Mouse (Mus musculus) heart, adult 18-20 months (tissue): ENCODE data around the gene Serinc4. TPM values are rescaled to one million over a fixed set of nuclear protein-coding genes. Genes with fewer than 3 reads are reported as not detected.
"Not testable (repeated sequence)": the region's sequence is repeated elsewhere in the genome, so short reads cannot be mapped to it uniquely, and the experiment has no call there.

Experiments used
- DNase-seq, 2 experiments: peaks; one replicate each; pipeline ENCODE4 v3.0.0; 2021 to 2022; ENCODE audit warnings: mixed read lengths in 1 of 2
- long read RNA-seq, 2 experiments: library from polyadenylated mRNA; stranded (forward); transcript quantifications; one replicate each; pipeline ENCODE4 v2.0.0; 2021
- total RNA-seq, 2 experiments: library from RNA; stranded (reverse); gene quantifications; 2 replicates each; pipeline ENCODE4 v1.2.3; 2021

Serinc4 gene
- not detected for total RNA-seq
- long read RNA-seq, experiment 1: 0 reads
- long read RNA-seq, experiment 2: 0 reads

DNA sequence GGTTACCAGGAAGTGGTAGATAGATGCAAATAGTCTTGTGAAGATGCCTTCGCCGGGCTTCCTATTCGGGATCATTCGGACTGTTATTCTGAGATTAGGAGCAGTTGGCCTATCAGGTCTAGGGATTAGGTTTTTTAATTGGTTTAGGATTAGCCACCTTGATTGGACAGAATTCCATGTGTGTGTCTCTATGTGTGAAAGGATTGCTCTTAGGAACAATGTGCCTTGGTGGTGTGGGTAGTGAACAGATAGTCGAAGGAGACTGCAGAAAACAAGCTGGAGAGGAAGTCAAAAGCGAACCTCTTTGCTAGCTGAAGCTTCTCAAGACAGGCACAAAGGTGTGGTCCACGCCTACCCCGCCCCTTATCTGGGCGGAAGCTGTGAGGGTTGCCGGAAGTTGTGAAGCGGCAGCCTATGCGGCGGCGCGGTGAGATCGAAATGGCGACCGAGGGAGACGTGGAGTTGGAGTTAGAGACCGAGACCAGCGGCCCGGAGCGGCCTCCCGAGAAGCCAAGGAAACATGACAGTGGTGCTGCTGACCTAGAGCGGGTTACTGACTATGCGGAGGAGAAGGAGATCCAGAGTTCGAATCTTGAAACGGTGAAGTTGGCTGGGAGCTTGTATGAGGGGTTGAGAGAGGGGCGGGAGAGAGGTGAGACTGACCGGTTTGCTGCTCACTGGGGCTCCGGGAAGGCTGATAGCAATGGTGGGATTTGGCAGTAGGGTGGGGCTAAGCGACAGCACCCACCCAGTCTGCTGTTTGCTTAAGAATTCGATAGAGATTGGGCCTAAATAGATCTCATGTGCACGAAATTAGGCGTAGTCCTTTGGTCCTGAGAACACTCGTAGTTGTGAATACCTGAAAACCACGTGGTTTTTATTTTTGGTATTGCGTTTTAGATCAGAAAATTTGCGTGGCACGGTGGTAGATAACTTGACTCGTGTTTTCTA, at the start of gene Serinc4:
TSS of gene Serinc4 (minus strand) at position 90 of the 951 bp plus-strand sequence.
- peak; percentile 88 to 89 for DNase-seq

DNA sequence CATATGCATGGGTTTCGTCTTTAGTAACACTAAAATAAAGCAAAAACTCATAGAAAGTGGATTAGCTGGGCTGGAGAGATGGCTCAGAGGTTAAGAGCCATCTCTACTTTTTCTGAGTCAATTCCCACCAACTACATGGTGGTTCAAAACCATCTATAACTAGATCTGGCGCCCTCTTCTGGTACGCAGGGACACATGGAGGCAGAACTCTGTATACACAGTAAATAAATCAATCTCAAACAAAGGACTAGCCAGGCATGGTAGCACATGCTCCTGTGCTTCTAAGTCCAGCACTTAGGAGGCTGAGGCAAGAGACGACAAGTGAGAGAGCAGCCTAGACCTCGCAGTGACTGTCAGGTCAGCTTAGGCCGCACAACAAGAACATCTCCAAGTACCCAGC, 45.0 kb upstream of the Serinc4 start:
- not testable (repeated sequence) for DNase-seq

DNA sequence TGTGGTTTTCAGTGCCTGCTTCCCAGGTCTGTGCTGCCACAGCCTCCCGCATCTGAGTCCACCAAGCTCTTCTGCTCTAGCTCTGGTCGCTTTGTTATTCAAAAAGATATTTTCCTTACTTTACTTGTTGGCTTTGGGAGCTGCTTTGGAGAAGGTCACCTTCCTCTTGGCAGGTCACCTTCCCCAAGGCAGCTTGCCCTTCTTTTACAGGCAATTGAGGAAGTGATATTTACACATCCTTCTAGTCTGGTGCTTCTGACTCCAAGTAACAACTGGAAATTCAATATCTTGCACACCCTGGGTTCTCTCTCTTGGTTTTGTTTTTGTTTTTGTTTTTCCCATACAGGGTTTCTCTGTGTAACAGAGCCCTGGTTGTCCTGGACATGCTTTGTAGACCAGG, 27.8 kb upstream of the Serinc4 start:
- DNase-seq: not testable (repeated sequence)

DNA sequence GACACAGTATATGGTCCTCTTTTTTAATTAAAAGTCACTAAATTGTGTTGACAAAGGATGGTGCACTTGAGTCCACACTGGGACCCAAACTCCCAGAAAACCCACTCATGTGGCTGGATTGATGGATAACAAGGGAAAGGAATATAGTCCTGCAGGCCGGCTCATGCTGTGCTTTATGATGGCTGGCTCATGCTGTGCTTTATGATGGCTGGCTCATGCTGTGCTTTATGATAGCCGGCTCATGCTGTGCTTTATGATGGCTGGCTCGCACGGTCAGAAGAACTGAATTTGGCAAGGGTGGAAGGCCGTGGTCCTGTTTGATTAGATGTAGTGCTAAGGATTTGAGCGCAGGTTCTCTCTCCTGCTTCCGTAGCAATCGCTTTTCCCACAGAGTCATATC, 27.0 kb upstream of the Serinc4 start:
- no peak for DNase-seq

DNA sequence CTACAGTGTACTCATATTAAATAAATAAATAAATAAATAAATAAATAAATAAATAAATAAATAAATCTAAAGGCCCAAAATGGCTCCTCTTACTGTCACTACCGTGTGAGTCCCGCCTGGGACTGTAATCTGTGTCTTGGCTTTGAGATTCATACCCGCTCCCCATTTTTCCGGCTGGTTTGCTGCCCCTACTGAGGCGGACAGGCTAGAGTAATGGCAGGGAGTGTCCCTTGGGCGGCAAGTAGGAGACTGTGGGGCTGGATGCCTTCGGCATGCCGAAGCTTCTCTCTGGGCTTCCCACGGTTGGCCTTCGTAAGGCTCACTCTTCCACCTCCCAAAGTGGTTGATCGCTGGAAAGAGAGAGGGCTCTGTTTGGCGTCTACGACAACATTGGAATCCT, 24.3 kb upstream of the Serinc4 start:
- not testable (repeated sequence) for DNase-seq

DNA sequence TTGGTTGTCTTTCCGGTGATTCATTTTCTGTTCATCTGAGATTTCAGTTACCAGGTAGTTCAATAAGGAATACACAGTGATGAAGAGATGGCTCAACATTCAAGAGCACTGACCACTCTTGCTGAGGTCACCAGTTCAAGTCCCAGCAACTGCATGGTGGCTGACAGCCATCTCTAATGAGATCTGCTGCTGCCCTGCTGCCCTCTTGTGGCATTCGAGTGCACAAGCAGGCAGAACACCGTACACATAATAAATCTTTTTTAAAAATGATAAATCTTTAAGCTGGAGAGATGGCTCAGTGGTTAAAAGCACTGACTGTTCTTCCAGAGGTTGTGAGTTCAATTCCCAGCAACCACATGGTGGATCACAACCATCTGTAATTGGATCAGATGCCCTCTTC, 23.9 kb upstream of the Serinc4 start:
- peak; percentile 14 to 35 for DNase-seq

DNA sequence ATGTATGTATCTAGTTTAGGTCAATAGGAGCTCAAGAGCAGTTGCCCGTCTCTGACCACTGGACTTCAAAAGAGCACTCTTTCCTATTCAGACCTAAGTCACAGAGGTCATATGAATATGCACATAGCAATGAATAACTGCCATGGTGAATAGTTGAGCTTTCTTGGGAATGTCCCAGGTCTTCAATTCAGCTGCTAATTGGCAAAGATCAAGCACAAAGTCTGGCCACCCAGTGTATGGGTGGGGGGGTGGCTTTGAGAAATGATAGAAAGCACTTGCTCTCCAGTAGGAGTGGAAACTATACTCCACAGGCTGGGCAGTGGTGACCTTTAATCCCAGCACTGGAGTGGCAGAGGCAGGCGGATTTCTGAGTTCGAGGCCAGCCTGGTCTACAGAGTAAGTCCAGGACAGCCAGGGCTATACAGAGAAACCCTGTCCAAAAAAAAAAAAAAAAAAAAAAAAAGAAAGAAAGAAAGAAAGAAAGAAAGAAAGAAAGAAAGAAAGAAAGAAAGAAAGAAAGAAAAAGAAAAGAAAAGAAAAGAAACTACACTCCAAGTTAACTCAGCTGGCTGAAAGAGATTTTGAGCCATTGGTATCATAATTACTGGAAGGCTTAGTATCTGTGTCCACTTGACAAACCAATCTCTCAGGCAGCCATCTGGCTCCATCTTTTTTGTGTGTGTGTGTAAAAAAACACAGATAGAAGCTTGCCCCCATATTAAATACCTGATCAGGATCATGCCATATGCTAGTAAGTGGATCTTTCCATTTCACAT, 21.1 kb upstream of the Serinc4 start:
- DNase-seq: no peak

DNA sequence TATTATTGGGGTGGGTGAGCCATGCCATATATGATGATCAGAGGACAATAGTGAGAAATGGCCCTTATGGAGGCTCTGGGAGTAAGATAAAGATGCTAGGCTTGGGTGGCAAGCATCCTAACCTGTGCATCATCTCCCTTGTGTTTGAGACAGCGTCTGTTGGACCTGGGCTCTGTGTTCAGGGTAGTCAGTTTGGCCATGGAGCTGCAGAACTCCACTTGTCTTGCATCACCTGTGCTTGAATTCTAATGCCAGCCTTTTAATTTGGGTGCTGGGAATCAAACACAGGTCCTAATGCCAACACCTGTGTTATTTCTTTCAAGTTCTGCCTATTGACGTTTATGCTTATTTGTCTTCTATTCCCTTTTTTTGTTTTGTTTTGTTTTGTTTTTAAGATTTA, 18.7 kb upstream of the Serinc4 start:
- DNase-seq: not testable (repeated sequence)

DNA sequence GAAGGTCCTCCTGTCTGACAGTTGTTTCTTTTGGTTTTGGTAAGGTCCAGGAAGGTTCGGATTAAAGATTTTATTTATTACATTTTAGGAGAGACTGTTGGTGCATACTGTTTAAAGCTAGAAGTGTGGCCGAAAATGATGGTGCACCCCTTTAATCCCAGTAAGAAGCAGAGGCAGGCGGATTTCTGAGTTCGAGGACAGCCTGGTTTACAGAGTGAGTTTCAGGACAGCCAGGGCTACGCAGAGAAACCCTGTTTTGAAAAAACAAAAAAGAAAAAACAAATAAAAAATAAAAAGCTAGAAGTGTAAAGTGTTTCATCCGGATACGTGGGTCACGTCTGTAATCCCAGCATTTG, 17.6 kb upstream of the Serinc4 start:
- DNase-seq: no peak

DNA sequence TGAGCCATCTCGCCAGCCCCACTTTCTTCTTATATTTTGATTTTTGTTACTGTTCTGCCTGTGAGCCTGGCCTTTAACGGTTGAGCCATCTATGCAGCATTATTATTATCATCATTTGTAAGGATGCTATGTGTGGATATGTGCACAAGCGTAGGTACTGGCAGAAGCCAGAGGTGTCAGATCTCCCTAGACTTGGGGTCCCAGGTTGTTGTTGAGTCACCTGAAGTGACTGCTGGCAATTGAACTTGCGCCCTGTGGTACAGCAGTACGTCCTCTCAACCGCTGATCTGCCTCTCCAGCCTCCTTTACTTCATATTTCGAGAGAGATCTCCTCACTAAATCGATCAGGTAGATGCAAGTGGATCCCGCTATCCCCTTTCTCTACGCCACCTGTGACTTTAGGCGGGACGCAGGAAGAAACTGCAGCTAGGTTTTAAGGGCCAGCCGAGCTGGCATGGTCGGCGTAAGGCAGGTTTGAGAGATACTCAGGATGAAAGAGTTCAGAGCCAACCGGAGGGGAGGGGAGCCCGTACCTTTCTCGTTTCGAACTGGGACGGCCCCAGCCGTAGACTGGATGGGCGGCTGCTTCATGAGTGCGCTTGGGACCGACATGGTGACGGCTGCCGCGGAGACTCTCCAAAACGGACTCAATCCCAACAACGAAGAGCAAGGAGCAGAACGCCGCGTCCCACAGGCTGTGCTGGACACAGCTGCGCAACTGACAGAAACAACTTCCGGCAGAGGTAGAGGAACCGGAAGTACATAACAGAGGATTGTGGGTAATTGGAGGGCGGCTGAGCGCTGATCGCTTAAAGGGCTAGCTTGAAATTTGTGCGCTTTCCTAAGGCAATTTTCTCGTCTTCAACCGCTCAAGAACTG, 17.0 kb upstream of the Serinc4 start, which contains the start of gene Mfap1b:
TSS of gene Mfap1b (minus strand) at position 767 of the 879 bp plus-strand sequence.
- DNase-seq: peak; percentile 88 to 92

DNA sequence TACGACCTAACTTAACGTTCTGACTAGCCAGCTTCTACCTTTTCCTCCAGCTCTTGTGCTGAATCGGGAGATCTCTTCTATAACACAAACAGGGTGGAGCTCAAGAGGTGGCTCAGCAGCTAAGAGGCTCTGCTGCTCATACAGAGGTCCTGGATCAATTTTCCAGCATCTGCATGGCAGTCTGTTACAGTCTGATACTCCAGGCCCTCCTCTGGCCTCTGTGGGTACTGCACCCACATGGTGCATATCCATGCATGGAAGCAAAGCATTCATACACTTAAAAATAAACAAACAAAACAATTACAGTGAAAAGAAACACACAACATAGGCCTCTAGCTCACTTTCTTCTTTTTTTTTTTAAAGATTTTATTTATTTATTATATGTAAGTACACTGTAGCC, 16.2 kb upstream of the Serinc4 start:
- not testable (repeated sequence) for DNase-seq

DNA sequence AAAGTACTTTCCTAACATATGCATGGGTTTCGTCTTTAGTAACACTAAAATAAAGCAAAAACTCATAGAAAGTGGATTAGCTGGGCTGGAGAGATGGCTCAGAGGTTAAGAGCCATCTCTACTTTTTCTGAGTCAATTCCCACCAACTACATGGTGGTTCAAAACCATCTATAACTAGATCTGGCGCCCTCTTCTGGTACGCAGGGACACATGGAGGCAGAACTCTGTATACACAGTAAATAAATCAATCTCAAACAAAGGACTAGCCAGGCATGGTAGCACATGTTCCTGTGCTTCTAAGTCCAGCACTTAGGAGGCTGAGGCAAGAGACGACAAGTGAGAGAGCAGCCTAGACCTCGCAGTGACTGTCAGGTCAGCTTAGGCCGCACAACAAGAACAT, 12.4 kb upstream of the Serinc4 start:
- DNase-seq: not testable (repeated sequence)

DNA sequence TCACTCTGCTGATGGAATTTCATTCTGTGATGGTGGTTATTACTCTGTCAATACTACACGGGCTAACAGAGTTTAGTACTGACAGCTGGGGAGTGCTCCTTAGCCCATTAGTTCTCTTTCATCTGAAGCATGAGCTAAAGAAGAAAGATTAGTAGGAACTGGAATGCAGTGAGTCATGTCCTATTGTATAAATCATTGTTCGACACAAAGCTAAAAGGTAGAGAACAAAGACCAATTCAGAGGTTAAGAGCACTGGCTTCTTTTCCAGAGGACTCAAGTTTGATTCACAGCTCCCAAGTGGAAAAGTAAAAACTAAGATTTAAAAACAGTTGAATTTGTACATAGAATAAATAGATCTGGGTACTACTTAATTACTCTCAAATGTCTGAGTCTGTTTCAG, 3.5 kb upstream of the Serinc4 start:
- DNase-seq: no peak

DNA sequence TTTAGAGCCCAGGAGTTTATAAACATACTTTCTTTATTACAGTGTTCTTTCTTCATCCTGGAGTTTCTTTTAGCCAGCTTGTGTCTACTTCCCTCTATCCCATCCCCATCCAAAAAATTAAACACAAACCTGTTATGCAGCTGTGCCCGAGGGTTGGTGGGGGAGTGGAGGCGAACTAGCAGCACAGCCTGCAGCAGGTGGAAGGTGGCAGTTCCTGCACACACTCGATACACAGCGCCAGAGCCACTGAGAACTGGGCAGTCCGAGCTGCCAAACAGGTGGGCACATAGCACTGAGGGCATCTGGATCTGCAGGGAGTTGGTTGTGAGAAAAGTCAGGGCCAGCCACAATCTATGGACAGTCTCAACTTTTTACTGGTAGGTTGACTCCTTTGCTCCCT, 1.0 kb downstream of the Serinc4 start:
- no peak for DNase-seq

DNA sequence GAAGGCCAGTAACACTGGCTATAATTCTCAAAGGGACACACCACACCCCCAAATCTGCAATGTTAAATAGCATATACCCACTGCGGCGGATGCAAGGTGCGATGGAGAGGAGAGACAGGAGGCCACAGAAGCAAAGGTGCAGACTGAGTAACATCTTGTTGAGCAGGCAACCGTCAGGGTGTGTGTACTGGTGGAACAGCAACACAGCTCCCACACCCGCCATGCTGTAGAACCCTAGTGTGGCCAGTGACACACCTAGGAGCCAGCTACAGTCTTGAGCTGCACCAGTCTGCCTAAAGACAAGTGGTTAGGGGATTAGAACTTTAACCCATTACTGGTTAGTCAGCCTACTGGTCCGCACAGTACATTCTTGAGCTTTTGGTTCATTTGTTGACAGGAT, 2.7 kb downstream of the Serinc4 start:
- DNase-seq: no peak

DNA sequence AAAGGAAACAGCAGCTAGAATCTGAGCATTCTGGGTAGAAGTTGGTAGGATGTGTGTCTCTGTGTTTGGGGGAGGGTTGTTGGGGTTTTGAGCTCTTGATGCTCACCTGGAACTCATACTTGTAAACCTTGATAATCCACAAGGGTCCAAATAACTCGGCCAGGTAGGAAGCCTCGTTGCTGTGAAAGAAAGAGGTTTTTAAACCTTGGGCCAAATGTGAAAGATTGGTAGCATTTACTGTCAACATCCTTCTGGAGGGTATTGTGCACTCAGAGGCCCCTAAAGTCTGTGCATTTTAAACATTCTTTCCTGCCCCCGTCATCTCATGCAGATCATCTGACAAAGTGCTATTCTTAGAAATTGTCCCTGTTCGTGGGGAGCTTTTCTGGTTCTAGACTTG, 3.6 kb downstream of the Serinc4 start, which contains the start of gene Hypk:
TSS of gene Hypk (plus strand) at position 301 of the 400 bp plus-strand sequence.
- no peak for DNase-seq

DNA sequence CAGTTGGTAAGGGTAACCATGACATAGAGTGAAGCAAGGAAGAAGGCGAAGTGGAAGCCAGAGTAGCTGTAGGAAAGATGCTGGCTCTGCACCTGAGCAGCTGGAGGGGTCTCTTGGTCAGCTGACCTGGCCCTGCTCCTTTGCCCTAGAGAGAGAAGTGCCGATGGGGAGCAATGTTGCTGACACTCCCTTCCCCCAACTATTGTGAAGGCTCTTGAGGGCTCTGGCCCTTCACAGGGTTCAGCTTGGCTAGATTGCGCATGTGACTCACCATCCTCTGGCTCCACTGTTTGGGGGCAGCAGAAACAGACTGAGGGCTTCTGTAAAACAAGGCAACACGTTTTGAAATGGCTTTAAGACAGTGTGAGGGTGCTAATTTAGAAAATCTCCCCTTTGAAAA, 4.2 kb downstream of the Serinc4 start:
- DNase-seq: no peak

DNA sequence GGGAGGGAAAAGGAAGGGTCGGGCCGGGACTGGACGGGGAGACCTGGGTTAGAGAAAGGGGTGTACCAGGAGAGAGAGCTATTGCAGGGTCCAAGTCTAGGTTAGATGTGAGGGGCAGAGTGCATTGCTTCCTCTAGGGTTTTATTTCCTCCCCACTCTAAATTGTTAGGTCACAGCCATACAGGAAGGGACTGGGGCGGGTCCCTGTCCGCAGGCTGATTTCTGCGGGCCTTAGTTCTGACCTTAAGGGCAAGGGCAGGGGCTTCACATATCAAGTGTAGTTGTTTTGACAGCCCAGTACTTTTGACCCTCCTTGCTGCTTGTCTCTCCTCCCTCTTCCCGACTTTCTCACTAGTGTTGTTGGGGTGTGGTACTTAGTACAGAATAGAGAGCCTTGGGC, 6.5 kb downstream of the Serinc4 start:
- DNase-seq: peak in 1 of 2 experiments; percentile 48

DNA sequence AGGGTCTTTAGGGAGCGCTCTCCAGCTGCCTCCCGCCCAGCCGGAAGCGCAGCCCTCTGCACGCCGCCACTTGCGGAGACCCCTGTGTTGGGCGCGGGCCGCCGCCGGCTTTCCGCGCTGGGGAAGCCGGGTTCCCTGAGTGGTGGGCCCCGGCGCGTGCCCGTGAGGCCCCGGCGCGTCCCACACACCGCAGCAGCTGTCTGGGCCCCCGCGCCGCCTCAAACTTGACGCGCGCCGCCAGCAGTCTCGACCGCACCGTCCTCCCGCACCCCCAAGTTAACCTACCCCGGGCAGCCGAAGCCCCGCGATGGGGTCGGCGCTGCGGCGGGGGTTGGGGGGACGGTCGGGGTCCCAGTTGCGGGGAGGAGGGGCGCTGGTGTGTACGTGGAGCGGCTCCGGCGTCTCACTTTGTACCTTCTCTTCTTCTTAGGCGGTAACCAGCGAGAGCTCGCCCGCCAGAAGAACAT, 7.0 kb downstream of the Serinc4 start:
- DNase-seq: peak in 1 of 2 experiments; percentile 47

DNA sequence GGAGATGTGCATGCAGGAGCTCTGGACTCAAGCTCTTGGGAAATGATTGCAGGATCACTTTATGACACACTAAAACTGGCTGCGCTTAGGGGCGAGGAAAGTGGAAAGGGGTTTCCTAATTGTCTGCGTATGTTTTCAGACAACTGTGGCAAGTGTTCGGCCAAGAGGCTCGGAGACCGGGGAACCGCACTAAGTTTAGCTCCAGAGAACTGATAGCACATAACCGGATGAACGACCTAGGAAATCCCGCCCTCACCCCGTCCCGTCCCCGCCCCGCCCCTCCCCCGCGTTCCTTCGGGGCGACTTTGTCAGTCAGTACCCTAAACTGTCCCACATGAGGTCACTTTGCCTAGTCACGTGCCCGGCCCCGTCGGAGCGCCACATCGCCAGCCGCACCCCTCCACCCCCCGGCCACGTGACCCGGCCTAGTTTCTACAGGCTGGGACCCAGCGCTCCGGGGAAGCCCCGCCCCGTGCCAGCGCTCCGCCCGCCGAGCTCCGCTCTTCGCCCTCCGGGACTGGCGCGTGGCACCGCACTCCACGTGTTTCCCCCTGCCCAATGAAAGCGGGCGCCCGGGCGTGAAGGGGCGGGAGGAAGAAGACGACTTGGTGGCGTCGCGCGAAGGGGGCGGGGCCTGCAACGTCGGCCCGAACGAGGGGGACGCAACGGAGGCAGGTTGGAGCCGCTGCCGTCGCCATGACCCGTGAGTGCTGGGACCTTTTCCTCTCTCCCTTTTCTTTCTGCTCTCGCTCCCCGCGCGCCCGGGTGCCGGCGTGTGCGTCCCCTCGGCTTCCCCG, 7.6 kb downstream of the Serinc4 start, which contains the start of gene Serf2:
TSS of gene Serf2 (plus strand) at position 457 of the 797 bp plus-strand sequence.
- DNase-seq: peak; percentile 99 to 100

DNA sequence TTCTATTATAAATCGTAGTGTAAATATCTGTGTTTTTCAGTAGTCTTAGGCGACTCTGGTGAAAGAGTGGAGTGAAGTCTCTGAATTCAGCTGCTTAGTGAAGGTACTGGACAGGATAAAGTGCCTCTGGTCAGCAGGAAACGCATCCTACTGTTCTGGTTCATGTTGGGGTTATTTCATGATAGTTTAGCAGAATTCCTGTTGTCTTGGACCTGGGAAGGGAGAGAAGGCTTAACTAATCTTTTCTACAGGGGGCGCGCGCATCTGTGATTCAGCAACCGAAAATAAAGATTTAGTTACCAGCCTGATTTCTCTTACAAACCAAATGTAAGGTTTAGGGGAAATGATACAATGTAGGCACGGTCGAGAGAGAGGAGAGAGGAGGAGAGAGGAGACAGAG, 8.4 kb downstream of the Serinc4 start:
- peak; percentile 58 to 79 for DNase-seq
